Mouse (Mus musculus) c-Kit-positive CD71-negative TER-119-negative erythroid progenitor cells, embryonic 14.5 days (primary cell): ENCODE measurements at regions not wholly inside any gene's neighbourhood (a gene's known extent, or its start where the extent isn't known, plus 50 kb on each side); places are given as distances from the start of the nearest gene placed in this dataset.

Source experiments
- DNase-seq: peaks from one replicate; pipeline ENCODE4 v3.0.0-alpha.2; 2013; ENCODE audit warnings: low read depth

DNA sequence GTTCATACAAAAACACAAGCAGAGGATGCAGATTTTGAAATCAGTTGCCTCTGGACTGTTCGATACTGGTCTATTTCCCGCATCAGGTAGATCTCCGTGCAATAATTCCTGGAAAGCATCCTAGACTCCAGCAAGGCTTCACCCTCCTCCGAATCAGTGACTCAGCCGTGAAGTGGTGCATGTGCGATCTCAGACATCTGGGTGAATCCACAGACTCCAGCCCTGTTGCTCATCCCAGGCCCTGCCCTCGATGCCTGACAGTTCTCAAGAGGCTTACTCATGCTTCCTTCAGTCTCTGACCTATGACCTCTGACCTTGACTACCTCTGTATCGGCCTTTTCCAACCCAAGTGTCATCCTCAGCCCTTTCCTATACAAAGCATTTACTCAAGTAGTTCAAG is 68.1 kb upstream of the Ankrd55 start:
- no peak for DNase-seq

GRCm38 (mm10) chr13:112223616-112224015 is 64.6 kb upstream of the Ankrd55 start:
- no peak for DNase-seq

DNA sequence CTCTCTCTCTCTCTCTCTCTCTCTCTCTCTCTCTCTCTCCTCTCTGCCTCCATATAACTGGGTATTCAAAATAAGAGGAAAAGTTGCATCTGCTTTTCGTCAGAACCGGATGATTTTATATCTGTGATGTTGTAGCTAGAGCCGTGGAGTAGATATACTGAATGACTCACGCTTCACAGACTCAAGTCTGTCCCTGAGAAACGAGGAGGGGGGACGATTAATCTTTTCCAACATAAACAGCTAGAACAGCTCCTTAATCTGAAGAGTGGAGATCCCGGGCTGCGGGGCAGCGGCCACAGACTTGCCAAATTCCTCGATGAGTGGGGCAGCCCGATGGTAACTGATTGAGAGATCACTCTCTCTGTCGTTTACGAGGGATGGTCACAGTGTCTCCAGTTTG is 60.5 kb upstream of the Ankrd55 start:
- no peak for DNase-seq

DNA sequence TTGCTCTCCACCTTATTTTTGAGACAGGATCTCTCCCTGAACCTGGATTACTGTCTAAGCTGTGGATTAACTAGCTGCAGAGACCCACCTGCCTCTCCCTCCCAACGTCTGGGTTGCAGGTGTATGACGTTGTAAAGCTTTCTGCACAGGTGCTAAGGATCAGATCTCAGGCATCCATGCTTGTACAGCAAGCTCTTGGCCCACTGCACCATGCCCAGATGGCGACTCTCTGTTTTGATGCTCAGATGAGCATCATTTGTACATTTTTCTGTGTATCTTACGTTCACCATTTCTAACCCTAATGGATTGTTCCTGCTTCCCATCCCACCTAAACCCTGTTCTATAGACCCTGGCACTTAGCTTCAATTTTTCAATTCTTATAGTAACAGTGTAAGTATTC is 59.4 kb upstream of the Ankrd55 start:
- DNase-seq, result no peak

- no peak for DNase-seq
These were observed 58.1 kb upstream of the Ankrd55 start for GRCm38 (mm10) chr13:112230176-112230575.

GRCm38 (mm10) chr13:112234695-112235094 is 53.6 kb upstream of the Ankrd55 start:
- no peak for DNase-seq

DNA sequence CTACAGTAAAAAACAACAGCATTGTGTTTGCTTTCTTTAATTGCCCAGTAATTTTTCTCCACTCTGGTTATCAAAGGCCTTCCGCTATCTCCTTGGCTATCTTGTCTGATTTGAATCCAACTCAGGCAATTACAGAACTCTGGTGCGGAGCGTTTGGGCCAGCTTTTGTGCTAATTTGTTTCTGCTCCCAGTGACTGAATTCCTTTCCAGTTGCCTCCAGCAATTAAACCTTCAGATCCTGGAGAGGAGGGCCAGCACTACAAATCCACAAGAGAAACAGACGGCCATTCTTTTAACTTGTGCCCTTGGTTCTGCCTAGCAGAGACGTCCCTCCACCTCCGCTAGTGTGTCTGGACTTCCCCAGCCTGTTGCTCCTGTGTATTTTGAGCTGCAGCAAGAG is 51.3 kb upstream of the Ankrd55 start:
- no peak for DNase-seq

DNA sequence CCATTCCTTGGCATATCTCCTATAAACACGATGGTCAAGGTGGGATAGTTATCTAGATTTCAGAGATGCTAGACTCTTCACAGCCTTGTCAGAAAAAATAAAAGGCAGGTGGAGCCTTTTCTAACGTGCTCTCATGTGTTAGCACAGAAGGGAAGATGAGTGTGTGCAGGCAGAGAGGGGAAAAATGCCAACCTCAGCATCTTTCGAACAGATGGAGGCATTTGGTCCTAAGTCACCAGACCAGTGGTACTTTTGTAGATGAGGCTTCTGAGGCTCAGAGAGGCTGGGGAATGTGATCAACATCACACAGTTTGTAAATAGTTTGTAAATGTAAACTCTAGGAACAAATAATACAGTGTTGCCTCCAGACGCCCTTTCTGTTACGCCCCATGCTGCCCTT is 50.9 kb upstream of the Ankrd55 start:
- no peak for DNase-seq

- DNase-seq, result no peak
These were observed 50.3 kb upstream of the Ankrd55 start for GRCm38 (mm10) chr13:112237917-112238316.
